Mouse (Mus musculus) embryonic stem cell, embryonic (primary cell): ENCODE data around the gene Mical3.

Source experiments
- CTCF ChIA-PET, 4 experiments: fragments of 300-600 bp in 2 of 4; fragments of 350-600 bp in 2 of 4; sonication (Branson Sonifier 250); formaldehyde crosslinking; loops; one replicate each; lab custom pipeline; 2022; ENCODE audit warnings: inconsistent platforms in 2 of 4; lab: Charles Lee
- POLR2A ChIA-PET, 4 experiments: fragments of 300-600 bp in 2 of 4; fragments of 350-600 bp in 2 of 4; sonication (Branson Sonifier 250); formaldehyde crosslinking; loops; one replicate each; lab custom pipeline; 2022; ENCODE audit warnings: antibody characterized with exemption in 4 of 4, inconsistent platforms in 1 of 4; lab: Charles Lee

Mical3 gene

DNA sequence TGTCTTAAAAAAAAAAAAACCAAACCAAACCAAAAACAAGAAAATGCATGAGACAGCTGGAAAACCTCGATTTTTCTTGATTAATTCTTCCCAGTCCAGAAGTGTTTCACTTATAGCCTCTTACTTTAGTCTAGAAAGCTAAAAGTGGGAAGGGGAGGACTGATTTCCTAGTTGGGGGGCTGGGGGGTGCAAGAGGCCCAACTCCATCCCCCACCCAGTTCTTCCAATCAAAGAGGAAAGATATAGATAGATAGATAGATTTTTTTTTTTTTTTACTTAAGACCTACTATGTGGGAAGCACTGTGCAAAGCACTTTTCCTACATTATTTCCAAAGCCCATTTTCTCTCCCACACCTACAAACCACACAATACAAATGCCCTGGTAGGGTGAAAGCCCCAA lies 22.7 kb downstream of the Mical3 start:
- CTCF ChIA-PET: interaction anchor here in 1 of 4 experiments (3.7 kb wide), 1 partner anchor 22 kb away, joined by 25 read pairs; the partner anchor contains the start of gene Mical3

DNA sequence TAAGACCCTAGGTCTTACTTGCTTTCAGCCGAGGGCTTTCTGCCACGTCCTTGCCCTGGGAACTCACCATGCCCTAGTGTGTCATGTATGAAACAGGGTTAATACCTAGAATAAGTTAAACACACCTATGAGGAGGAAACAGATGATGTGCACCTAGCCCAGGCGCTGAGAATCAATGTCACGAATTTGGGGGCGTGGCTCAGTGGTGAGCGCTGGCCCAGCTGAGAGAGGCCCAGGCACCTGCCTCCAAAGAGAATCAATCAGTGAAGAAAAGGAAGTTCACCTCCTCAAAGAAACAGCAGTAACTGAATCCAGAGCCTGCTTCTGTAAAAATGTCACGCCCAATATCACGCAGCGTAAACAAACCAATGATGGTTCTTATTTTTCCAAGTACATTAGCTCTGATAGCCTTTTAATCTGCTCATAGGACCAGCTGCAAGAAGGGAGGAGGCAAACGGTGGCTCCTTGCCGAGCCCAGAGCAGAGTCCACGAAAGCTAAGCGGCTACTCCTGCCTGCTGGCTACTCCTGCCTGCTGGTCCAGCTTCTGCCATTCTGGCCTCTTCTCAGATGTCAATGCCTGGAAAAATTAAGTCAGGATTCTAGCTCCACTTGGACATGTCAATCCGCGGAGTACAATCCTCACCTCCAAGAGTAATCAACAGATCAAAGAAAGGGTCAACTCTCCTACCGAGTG lies 23.9 kb downstream of the Mical3 start:
- ChIA-PET CTCF (no interaction called here), POLR2A (interaction anchor here in 3 of 4 experiments (0.5 to 1.5 kb wide), 11 partner anchors 8 to 284 kb away, joined by 3 to 8 read pairs (median 3); partner anchors contain the start of genes Atp6v1e1 (in 1 of the 3) and Mical3 (in 1 of the 3))

More for the DNA sequence above, 22.7 kb downstream of the Mical3 start:
- POLR2A ChIA-PET: interaction anchor here in 3 of 4 experiments (0.7 to 3.5 kb wide), 7 partner anchors 18 to 108 kb away, joined by 3 to 23 read pairs (median 4); partner anchors contain the start of gene Mical3 (in 1 of the 3)

DNA sequence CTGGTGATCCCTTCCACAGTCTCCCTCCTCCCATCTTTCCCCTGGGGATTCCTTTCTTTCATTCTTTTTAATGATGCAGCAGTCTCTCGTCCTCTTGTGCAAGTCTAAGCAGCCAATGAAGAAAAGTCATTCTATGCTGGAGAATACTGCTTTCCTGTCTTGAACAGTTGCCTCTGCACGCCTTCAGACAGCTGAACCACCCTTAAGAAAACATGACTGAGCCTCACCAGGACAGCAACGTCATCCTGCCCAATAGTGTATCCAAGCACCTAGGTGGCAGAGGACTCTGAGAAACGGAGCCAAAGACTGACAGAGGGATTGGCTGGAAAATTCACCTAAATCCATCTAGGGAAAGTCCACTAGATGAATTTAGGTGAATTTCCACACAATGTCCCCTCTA lies 25.1 kb downstream of the Mical3 start:
- ChIA-PET CTCF (interaction anchor here in 1 of 4 experiments (1.2 kb wide), 1 partner anchor 128 kb away, joined by 3 read pairs; no protein-coding TSS in a partner anchor), POLR2A (interaction anchor here in 2 of 4 experiments (0.6 to 1.0 kb wide), 3 partner anchors 55 to 414 kb away, joined by 3 to 4 read pairs (median 3); no protein-coding TSS in a partner anchor)

DNA sequence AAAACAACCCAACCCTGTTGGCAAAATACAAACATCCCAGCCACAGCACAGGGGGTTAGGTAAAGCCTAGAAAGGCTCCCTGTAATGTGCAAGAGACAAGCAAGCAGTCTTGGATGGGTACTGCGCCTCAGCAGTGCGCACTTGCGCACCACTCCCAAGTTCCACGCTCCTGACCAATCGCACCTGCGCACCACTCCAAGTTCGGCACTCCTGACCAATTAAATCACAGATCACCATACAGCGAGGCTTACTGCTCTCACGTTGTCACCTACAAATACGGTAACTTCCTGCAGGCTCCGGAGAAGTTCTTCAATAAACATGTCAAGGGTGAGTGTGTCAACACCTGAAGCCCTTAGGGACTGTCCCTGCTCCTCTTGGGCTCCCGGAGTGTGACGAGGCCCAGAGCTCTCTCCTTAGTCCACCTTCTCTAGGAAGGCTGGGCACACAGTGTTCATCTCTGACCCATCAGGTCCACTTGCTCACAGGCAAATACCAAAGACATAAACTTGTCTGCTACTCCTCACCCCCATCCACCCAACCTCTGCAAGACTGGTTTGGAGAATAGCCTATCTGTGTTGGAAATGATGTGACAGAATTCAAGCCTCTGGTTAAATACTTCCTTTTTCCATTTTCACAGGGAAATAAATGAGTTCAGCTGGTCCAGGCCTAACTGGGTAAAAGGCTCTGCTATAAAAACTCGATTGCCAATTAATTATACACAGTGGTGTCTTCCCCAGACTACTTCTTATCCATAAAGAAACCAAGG lies 27.2 kb downstream of the Mical3 start:
- CTCF ChIA-PET: interaction anchor here in 1 of 4 experiments (1.1 kb wide), 1 partner anchor 8 kb away, joined by 3 read pairs; no protein-coding TSS in a partner anchor
- POLR2A ChIA-PET: no interaction called here

DNA sequence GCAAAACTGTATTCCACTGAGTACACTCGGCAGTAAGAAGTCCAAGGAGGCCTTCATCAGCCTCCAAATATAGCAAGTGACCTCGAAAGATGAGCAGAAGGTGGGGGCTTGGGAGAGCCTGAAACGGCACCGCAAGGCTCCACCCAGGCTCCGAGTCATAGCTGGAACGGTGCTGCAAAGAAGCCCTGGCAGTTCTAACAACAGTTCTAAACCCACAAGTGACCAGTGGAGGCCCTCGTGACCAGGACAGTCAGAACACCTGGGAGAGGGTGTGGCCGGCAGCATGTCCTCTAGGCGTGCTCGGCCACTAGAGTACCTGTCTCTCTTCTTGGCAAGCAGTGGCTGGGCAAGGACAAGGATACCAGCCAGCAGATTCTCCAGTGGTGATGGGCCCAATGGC lies 27.9 kb downstream of the Mical3 start:
- ChIA-PET CTCF (interaction anchor here in 2 of 4 experiments (0.5 to 0.6 kb wide), 2 partner anchors 44 to 132 kb away, joined by 5 read pairs; no protein-coding TSS in a partner anchor), POLR2A (no interaction called here)

DNA sequence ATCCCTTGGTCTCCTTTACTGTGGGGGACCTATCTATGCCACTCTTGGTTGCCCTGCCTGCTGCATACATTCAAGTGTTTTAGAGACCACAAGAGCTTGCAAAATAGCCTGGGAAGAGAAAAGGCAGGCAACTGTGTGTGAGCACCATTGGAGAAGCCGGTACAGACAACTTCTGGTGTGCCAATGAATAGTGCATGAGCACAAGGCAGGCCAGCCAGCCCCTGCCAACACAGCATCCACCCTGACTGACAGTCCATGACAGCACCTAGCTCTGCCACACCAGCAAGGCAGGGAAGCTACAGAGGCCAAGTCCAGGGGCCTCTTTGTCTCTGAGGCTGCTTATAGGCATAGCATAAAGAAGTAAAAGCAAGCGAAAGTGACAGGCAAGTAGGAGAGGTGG lies 28.7 kb downstream of the Mical3 start:
- ChIA-PET POLR2A (interaction anchor here in 3 of 4 experiments (0.7 to 1.5 kb wide), 5 partner anchors 8 to 100 kb away, joined by 3 to 6 read pairs (median 4); no protein-coding TSS in a partner anchor), CTCF (interaction anchor here in 2 of 4 experiments (0.5 to 0.6 kb wide), 2 partner anchors 124 to 133 kb away, joined by 4 to 5 read pairs; no protein-coding TSS in a partner anchor)

DNA sequence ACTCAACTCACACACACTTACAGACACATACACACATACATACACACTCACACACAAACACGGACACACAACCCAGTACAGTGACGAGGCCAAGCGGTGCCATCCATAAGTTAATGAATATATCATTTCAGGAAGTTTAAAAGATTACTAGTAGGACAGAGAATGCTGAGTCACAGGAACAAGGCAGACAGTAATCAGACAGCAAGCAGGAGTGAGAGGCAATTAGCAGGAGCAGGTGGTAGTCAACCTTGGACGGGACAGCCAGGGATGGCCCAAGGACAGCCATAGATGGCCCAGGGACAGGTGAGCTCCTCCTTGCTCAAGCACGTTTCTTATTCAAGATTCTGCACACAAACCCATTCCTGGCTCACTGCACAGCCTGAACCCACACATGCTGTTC lies 29.6 kb downstream of the Mical3 start:
- ChIA-PET POLR2A (interaction anchor here in 3 of 4 experiments (0.6 to 2.2 kb wide), 5 partner anchors 9 to 62 kb away, joined by 3 to 6 read pairs (median 5); no protein-coding TSS in a partner anchor), CTCF (interaction anchor here in 1 of 4 experiments (0.7 kb wide), 1 partner anchor 1568 kb away, joined by 3 read pairs; no protein-coding TSS in a partner anchor)

DNA sequence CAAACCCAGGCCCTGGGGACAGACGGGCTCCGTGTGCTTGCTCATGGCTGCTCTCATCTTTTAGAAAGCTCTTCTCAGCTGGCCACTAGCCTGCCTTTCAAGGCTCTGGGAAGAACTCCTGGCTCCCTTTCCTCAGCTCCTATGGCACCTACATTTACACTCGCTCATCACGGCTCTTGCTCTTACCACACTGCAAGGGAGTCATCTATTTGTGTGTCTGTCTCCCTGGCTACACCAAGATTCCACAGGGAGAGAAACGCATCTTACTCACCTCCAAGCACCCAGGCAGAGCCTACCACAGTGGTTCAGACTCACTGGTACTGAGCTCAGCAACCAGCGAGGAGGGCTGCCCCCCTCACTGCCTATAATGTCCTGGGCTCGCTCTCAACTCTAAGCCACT lies 31.0 kb downstream of the Mical3 start:
- ChIA-PET CTCF (interaction anchor here in 1 of 4 experiments (0.7 kb wide), 1 partner anchor 17 kb away, joined by 3 read pairs; no protein-coding TSS in a partner anchor), POLR2A (interaction anchor here in 2 of 4 experiments (1.0 to 2.5 kb wide), 6 partner anchors 9 to 23 kb away, joined by 3 to 8 read pairs (median 5); no protein-coding TSS in a partner anchor)

DNA sequence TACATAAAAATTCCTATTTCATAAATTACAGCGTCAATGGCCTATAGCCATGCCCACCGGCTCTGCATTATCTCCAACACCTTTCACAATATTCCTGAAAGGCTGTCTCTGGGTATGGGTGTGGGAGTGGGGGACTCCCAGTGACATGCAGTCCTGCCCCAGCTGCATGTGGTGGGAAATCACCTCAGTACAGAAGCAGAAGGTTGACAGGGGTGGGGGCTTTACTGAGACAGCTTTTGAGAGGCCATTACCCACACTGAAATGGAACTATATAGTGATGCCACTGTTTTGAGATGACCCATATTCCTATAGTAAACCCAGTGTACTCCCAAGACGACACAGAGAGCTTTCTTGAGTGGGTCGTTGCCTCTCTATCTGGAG lies 31.6 kb downstream of the Mical3 start:
- POLR2A ChIA-PET: interaction anchor here in 2 of 4 experiments (1.4 to 2.5 kb wide), 4 partner anchors 8 to 11 kb away, joined by 3 to 8 read pairs (median 7); no protein-coding TSS in a partner anchor
- CTCF ChIA-PET: interaction anchor here in 1 of 4 experiments (0.7 kb wide), 1 partner anchor 18 kb away, joined by 3 read pairs; no protein-coding TSS in a partner anchor

DNA sequence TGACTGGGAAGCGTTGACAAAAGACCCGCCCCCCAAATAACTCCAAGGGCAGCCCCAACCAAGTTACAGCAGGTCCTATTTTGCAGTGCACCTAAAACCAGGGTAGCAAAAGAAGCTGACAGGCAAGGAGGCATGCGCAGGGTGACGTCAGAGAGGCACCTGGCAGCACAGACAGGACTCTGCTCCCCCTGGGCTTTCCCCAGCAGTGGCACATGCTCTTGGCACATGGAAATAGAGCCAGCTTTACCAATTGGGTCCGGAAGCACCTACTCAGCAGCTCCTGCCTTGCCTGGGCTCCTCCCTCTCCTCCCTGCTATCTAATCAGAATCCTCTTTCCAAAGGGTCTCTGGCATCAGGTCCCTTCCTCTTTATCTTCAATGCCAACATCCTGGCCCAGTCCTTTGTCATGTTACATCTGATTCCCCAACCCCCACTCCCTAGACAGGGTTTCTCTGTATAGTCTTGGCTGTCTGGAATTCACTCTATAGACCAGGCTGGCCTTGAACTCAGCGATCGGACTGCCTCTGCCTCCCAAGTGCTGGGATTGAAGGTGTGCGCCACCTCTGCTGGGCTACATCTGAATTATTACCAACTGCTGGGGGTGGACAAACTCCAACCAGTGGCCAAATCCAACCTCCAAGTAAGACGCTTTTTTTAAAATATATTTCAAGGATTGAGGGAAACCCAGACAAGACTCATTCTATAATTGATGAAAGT lies 32.1 kb downstream of the Mical3 start:
- ChIA-PET CTCF (interaction anchor here in 1 of 4 experiments (0.6 to 0.7 kb wide), 2 partner anchors 19 to 527 kb away, joined by 3 to 5 read pairs; no protein-coding TSS in a partner anchor), POLR2A (interaction anchor here in 3 of 4 experiments (0.5 to 2.5 kb wide), 6 partner anchors 7 to 34 kb away, joined by 3 to 8 read pairs (median 5); no protein-coding TSS in a partner anchor)

DNA sequence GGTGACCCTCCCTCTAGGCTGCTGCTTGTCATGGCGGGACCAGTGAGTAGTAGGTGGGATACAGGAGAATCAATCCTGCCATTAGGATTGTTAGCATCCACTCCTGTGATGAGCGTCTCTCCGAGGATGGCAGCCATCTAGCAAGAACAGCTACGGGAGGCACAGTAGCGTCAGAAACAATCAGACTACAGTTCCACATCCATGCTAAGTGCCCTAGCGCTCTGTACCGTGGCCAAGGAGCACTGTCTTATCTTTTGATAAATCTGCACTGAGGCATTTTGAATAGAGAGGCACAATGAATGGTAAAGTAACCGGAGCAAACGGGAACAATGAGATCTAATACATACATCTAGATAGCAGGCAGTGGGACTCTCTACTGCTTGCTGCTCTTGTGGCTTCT lies 32.7 kb downstream of the Mical3 start:
- POLR2A ChIA-PET: interaction anchor here in 2 of 4 experiments (1.1 to 2.5 kb wide), 4 partner anchors 9 to 34 kb away, joined by 3 to 8 read pairs (median 6); no protein-coding TSS in a partner anchor
- CTCF ChIA-PET: interaction anchor here in 1 of 4 experiments (0.6 kb wide), 1 partner anchor 526 kb away, joined by 5 read pairs; no protein-coding TSS in a partner anchor

DNA sequence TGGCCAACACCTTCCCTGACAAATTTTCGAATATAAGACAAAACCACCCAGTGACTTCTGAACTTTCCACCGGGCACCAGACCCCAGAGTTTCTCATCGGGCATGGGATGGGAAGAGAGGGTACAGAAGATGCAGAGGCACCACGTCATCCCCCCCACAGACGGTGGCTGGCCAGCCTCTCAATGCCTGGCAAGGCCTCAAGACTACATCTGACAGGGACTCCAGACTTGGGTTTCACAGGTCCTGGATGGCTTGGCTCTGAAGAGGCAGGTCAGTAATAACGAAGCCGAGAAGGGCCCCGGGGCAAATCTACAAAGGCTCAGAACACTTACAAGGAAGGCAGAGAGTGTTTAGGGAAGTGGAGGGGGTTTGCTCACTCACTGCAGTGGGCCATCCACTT lies 33.9 kb downstream of the Mical3 start:
- ChIA-PET CTCF (no interaction called here), POLR2A (interaction anchor here in 1 of 4 experiments (0.6 to 1.6 kb wide), 3 partner anchors 10 to 51 kb away, joined by 3 to 4 read pairs (median 4); no protein-coding TSS in a partner anchor)

DNA sequence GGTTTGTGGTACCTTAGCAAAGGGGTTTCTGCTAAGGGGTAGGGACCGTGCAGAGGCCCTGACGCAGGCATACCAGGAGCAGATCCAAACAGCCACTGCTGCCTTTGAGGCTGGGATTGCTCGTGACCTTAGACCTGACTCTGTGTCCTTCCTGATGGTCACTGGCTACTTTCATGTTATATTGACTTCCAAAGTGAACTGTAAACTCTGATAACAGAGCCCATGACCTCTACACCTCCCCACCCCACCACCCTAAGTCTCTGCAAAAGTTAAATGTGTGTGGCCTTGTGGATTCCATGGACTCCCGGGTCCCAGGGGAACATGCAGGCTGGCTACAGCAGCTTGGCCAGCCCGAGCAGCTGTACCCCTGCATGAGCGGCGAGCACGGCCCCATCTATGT lies 34.4 kb downstream of the Mical3 start:
- ChIA-PET CTCF (no interaction called here), POLR2A (no interaction called here)

DNA sequence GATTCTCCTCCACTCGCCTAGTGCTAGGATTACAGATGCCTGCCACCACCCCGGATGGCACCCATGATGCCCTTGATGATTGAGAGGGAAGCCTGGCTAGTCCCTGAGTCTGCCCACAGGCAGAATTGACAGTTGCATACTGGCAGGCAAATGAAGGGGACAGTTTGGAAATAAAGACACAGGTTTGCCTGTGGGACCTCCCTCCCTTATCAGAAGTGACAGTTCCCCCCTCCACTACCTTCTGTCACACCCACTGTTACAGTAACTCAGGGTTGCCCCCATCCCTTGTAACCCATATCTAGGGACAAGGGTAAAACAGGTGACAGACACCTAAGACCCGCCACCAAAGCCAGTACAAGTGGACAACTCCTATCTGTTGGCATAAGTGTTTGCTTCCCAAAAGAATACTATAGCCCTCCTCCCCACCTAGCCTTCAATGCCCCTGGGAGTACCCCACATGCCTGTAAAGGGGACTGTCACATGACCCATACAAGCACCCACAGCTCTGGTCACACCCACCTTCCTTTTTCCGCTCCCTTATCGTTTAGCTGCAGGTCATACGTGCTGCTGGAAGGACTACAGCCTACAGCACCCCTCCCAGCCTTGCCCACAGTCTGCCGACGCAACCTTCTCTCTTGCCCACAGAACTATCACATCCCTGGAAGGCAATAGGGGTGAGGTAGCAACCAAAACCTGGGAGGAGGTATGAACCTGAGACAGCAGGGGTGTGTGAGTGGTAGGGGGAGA lies 37.0 kb downstream of the Mical3 start:
- POLR2A ChIA-PET: interaction anchor here in 3 of 4 experiments (0.6 to 1.3 kb wide), 5 partner anchors 9 to 304 kb away, joined by 3 to 10 read pairs (median 3); no protein-coding TSS in a partner anchor
- CTCF ChIA-PET: interaction anchor here in 1 of 4 experiments (0.8 kb wide), 1 partner anchor 112 kb away, joined by 3 read pairs; no protein-coding TSS in a partner anchor

DNA sequence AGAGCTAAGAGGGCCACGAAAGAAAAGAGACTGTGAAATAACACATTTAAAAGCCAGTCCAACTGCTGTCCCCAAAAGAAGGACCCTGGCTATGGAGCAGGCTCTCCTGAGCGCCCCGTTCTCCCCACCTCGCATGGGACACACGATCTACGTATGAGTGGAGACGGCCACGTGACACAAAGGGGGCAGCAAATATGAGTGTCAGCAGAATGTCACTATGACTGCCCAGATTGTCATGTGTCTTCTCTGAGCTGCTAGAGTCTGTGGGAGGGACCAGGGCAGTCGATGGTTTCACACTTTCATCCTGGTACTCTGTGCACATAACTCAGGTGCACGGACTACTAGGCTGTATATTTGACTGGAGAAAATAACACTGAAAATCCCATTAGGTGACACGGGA lies 40.0 kb downstream of the Mical3 start:
- ChIA-PET POLR2A (interaction anchor here in 3 of 4 experiments (0.6 to 4.3 kb wide), 7 partner anchors 9 to 684 kb away, joined by 3 to 23 read pairs (median 4); no protein-coding TSS in a partner anchor), CTCF (no interaction called here)

DNA sequence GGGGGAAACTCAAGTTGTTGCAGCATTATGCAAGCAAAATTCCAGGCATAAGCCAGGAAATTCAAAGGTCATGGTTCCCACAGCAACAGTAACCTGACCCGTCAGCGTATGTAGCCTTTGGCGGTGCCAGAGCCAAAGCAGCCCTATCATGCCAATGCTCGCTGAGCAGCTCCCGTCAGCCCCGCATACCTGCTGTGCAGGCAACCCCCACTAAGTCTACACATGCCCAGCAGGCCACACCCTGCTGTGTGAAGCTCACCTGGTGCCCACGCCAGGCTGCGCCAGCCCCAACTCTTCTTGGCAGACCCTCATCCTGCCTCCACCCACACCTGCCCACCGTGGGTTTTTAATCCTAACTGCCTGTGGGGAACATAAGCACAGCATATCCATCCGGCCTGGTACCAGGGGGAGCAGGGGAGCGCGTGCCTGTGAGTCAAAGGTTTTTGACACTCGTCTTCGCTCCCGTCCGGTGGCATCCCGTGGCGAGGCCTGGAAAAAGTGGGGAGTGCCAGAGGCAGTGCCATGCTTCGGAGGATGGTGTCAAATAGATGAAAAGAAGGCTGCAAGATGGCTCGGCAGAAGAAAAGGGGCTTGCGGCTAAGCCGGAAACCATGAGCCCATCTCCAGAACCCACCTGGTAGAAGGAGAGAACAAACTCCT lies 43.1 kb downstream of the Mical3 start:
- ChIA-PET POLR2A (interaction anchor here in 3 of 4 experiments (0.7 to 4.3 kb wide), 9 partner anchors 10 to 185 kb away, joined by 3 to 23 read pairs (median 5); no protein-coding TSS in a partner anchor), CTCF (no interaction called here)
